Mouse (Mus musculus) spleen, adult 12 weeks (tissue): ENCODE results near the gene Ctdsp1.
"Not testable (repeated sequence)": the region's sequence is repeated elsewhere in the genome, so short reads cannot be mapped to it uniquely, and the experiment has no call there.

Experiments
- DNase-seq: peaks from one replicate; pipeline ENCODE4 v3.0.0; 2022; ENCODE audit warnings: low spot score

Gene Ctdsp1

GRCm38 (mm10) chr1:74379058-74379504, 12.2 kb upstream of the Ctdsp1 start:
- DNase-seq: no peak

GRCm38 (mm10) chr1:74380484-74380883, 10.8 kb upstream of the Ctdsp1 start:
- DNase-seq: no peak

GRCm38 (mm10) chr1:74381588-74382021, 9.7 kb upstream of the Ctdsp1 start:
- no peak for DNase-seq

GRCm38 (mm10) chr1:74383385-74383784, 7.9 kb upstream of the Ctdsp1 start:
- no peak for DNase-seq

- no peak for DNase-seq
Measured at GRCm38 (mm10) chr1:74384525-74384924, 6.8 kb upstream of the Ctdsp1 start.

GRCm38 (mm10) chr1:74385064-74385463, 6.2 kb upstream of the Ctdsp1 start:
- DNase-seq: no peak

- no peak for DNase-seq
Measured at GRCm38 (mm10) chr1:74385531-74385930, 5.8 kb upstream of the Ctdsp1 start.

- no peak for DNase-seq
Measured at GRCm38 (mm10) chr1:74386363-74386713, 5.0 kb upstream of the Ctdsp1 start.

- DNase-seq: peak; percentile 90
Measured at GRCm38 (mm10) chr1:74386714-74387385, 4.5 kb upstream of the Ctdsp1 start.

- no peak for DNase-seq
Measured at GRCm38 (mm10) chr1:74387386-74387988, 3.8 kb upstream of the Ctdsp1 start.

- DNase-seq: no peak
Measured at GRCm38 (mm10) chr1:74388398-74388920, 2.9 kb upstream of the Ctdsp1 start.

GRCm38 (mm10) chr1:74389831-74390286, 1.4 kb upstream of the Ctdsp1 start:
- DNase-seq: peak; percentile 39

GRCm38 (mm10) chr1:74390287-74390906, 912 bp upstream of the Ctdsp1 start:
- peak; percentile 68 for DNase-seq

- DNase-seq: peak; percentile 68
Measured at GRCm38 (mm10) chr1:74391844-74392441, 634 bp downstream of the Ctdsp1 start.

GRCm38 (mm10) chr1:74392446-74392994, 1.2 kb downstream of the Ctdsp1 start:
- DNase-seq: no peak

GRCm38 (mm10) chr1:74393010-74393409, 1.7 kb downstream of the Ctdsp1 start:
- DNase-seq: no peak

- DNase-seq: no peak
Measured at GRCm38 (mm10) chr1:74393697-74394096, 2.4 kb downstream of the Ctdsp1 start.

- no peak for DNase-seq
Measured at GRCm38 (mm10) chr1:74394311-74394710, 3.0 kb downstream of the Ctdsp1 start.

GRCm38 (mm10) chr1:74394858-74395257, 3.5 kb downstream of the Ctdsp1 start:
- DNase-seq: no peak

GRCm38 (mm10) chr1:74395290-74395689, 4.0 kb downstream of the Ctdsp1 start:
- no peak for DNase-seq

GRCm38 (mm10) chr1:74396456-74397222, 5.3 kb downstream of the Ctdsp1 start:
- not testable (repeated sequence) for DNase-seq
